Mouse (Mus musculus) heart, postnatal 36 days (tissue): ENCODE data around the gene Ramp3. TPM values are rescaled to one million over a fixed set of nuclear protein-coding genes. Genes with fewer than 3 reads are reported as not detected.

ENCODE experiments used
- DNase-seq, 2 experiments: peaks; one replicate each; pipeline ENCODE4 v3.0.0; 2021 to 2022
- intact Hi-C: fragments of 180-260 bp; cut with DNase I; formaldehyde crosslinking; loops from one replicate; pipeline ENCODE4 v1.15.1; 2025
- total RNA-seq, 2 experiments: library from RNA; stranded (reverse); gene quantifications; 2 replicates each; pipeline ENCODE4 v1.2.3; 2021

Ramp3 gene
- total RNA-seq, 2 experiments from 2014 or later: 5.8 to 8.0 TPM

DNA sequence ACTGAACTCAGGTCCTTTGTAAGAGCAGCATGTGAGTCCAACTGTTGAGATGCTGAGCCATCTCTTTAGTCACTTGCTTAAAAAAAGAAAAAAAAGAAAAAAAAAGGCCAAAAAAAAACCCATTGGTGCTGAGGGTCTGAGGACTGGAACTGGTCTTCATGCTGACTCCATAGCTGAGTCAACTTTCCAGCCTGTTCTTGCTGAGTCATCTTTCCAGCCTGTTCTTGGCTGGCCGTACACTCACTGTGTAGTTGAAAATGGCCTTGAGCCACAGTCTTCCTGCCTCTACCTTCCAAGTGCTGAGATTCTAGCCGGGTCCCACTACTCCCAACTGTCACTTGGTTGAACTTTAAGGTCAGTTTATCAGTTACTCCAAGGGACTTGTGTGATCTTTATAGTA is 8.3 kb downstream of the Ramp3 start:
- DNase-seq: no peak
- intact Hi-C loops: no loop called here

DNA sequence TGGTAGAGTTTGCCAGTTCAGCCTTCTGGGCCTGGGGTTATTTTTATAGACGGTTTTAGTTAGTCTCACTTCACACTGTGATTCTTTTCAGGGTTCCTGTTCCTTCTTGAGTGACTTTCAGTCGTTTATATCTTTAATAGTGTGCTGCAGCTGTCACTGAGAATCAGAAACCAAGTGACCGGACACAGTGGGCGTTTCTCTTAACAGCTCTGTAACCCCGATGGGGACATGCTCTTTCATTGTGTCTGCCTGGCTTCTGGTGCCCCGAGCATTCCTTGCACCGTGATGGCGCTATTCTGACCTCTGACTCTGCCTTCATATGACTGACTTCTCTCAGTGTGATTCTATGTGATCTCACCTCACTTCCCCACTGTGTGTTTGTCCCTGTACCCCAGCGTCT is 10.7 kb downstream of the Ramp3 start:
- no peak for DNase-seq
- intact Hi-C loops: no loop called here

DNA sequence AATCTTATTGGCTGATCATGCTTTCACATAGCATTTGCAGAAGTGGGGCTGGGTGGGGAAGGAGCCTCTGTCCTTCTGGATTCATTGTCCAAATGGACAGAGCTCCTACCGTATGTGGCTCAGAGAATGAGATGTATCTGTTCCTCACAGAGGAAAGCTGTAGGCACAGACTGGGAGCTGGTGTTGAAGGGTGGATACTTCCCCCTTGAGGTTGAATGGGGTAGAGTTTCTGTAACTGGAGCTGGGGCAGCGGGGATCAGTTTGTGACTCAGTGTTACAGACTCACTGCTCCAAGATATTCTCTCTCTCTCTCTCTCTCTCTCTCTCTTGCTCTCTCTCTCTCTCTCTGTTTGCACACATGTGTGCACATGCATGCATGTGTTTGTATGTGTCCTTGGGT is 11.7 kb downstream of the Ramp3 start:
- intact Hi-C loops: no loop called here
- no peak for DNase-seq

DNA sequence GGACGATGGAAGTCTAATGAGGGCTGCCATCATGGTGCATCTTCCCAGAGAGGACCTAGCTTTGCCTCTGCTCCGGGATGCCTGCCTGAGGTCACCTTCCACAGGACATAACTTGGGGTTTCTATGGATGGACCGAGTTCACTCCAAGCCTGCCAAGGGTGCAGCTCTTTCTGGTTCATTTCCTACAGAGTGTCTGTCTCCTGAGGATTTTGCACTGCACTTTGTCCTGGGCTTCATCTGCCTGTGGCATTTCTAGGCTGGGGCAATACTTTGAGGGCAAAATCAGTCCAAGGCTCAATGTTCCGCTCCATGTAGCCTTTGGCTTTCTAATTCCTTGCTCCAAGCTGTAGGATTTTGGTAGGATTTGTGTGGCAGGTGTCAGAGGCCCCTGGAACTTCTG is 12.5 kb downstream of the Ramp3 start:
- no peak for DNase-seq
- intact Hi-C loops: no loop called here

DNA sequence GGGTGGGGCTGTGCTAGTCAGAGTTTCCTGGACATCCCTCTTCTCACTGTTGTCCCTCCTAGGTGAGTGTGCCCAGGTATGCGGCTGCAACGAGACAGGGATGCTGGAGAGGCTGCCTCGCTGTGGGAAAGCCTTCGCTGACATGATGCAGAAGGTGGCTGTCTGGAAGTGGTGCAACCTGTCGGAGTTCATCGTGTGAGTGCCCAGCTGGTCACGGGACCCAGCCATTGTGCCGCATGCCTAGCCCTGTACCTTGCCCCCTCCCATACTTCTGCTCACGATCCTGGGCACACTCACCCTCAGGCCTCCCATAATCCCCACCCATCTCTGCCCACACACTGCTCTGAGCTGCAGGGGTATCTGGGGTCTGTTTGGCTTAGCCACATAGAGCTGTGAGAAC is 16.4 kb downstream of the Ramp3 start:
- intact Hi-C loops: no loop called here
- no peak for DNase-seq

DNA sequence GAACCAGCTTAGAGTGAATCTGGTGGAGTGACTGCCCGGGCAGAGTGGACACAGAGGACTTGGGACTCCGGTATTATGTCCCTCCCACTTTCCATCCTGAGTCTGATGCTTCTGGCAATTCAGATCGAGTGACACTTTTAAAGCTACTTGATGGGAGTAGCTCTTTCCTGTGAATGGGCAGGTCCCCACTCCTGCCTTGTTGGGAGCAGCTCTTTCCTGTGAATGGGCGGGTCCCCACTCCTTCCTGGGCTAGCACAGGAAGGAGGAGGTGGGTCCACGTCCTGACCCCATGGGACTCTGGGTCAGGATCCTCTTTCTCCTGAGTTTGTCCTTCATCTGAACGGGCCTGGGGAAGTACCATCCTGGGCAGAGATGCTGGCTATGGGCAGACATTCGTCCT is 17.1 kb downstream of the Ramp3 start:
- intact Hi-C loops: no loop called here
- DNase-seq: peak; percentile 24 to 26

DNA sequence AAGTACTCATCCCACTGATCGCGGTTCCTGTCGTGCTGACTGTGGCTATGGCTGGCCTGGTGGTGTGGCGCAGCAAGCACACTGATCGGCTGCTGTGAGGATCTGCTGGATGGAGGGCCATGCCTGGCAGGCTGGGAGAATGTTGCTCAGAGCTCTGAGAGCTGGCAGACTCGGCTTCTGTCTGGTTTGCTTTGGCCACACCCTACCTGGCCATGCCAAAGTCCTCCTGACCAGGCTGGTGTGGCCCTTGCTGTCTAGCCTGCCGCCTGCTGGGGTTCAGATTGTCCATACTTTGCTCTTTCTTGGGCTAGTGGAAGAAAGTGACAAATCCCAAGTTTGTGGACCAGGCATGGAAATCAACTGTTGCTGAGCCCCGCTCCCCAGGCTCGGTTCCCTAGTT is 18.3 kb downstream of the Ramp3 start:
- DNase-seq: no peak
- intact Hi-C loops: loop anchor here (1.0 kb wide), 1 partner anchor 92 kb away; no protein-coding TSS in a partner anchor

DNA sequence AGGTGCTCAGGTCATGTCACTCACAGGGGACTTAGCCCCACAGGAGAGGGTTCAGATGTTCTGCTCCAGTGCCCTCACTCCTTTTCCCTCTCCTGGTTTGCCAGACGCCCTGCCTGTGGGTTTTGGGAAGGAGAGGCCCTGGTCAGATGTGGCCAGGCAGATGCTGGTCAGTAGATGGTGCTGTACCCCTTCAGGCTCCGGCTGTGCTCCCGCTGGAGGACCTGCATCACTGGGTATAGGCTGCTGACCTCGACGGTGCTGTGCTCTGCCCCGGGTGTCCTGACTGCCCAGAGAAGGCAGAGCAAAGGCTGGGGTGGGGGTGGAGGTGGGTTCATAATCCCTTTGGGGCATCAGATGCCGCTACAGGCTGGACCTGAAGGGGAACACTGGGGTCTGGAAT is 19.2 kb downstream of the Ramp3 start:
- intact Hi-C loops: loop anchor here (1.0 kb wide), 1 partner anchor 91 kb away; no protein-coding TSS in a partner anchor
- DNase-seq: no peak

DNA sequence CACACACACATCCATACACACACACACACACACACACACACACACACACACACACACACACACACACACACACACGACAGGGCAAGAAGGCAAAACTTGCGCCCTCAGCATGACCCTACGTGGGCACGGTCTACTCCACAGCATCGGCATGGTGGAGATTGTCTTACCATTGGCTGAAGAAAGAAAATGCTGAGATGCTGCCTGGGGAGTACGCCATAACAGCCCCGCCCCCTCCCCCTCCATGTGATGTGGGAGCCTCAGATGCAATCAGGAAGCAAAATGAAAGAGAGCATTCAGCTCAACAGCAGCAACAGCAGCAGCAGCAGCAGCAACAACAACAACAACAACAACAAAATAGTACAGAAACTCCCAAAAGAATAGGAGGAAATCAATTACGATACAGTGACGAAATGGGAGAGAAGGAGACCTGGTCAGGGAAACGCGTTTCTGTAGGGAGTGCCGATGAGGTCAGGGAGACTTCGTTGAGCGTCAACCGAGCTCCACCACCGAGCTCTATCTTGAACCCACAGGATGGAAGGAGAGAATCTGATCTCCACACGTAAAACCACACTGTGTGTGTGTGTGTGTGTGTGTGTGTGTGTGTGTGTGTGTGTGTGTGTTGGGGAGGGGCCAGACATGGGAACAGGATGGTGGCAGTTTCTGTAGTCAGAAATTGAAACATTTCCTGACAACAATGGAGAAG is 21.5 kb downstream of the Ramp3 start:
- DNase-seq: peak in 1 of 2 experiments; percentile 26
- intact Hi-C loops: no loop called here

DNA sequence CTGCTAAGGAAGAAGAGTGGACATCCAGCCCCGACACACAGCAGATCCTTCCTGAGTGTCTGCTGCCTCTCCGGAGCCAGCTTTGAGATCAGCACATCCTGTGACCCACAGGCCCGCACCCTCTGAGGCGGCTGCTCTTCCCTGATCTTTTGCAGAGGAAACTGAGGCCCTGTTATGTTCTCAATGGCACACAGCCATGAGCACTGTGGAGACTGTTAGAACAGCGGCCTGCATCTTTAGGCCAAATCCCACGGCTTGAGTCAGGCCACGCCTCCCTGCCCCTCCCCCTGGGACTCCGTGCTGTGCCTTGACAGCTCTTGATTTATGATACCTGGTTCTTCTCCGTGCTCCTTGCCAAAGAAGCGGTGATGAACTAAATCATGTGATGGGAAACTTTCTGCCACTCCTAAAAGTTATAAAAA is 22.1 kb downstream of the Ramp3 start:
- DNase-seq: peak; percentile 56 to 61
- intact Hi-C loops: no loop called here

DNA sequence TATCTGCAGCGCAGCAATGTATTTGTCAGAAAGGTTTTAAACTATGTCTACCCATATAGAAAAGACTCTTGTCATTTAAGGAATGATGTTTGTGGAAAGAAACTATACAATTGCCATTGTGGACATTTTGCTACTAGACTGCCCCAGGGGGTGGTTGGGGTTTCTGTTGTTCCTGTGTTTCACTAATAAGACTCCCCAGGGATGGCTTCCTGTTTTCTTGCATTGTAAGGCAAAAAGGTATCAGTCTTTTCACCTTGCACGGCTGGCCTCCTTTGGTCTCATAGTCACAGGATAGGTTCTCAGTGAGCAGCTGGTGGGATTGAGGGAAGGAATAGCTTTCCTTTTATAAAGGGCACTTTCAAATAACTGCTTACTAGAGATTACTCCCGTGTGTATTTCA is 26.4 kb downstream of the Ramp3 start:
- DNase-seq: no peak
- intact Hi-C loops: no loop called here

DNA sequence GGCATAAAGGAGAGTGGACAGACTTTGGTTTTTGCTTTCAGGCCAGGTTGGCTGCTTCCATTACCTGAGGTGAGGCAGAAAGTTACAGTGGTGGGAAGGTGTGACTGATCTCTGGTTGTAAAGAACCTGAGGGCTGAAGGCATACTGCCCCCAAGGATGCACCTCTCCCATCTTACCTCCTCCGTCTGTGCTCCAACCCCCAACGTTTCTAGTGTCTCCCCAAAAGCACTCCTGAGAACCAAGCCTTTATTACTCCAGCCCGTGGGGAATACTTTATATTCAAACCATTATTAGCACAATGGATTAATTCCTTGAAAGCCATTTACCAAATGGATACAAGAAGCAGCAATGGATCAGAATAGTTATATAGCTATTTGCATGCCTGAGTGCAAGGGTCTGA is 30.6 kb downstream of the Ramp3 start:
- DNase-seq: no peak
- intact Hi-C loops: no loop called here

DNA sequence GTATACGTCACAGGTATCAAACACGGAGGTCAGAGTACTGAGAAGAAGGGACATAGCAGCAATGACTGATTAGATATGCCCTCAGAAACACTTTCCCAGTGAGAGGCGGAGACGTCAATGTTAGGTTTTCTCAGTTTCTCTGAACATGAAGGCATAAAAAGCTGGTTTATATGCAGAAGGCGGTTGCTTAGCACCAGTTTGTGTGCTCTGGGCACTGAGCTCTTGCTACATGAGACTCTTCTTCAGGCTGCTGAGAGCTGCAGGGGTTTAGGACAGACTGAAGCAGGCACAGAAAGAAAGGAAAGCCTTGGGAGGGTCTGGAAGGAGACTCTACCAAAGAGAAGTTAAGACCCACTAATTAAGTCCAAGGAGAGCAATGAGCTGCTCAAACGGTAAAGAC is 34.0 kb downstream of the Ramp3 start:
- DNase-seq: no peak
- intact Hi-C loops: no loop called here

DNA sequence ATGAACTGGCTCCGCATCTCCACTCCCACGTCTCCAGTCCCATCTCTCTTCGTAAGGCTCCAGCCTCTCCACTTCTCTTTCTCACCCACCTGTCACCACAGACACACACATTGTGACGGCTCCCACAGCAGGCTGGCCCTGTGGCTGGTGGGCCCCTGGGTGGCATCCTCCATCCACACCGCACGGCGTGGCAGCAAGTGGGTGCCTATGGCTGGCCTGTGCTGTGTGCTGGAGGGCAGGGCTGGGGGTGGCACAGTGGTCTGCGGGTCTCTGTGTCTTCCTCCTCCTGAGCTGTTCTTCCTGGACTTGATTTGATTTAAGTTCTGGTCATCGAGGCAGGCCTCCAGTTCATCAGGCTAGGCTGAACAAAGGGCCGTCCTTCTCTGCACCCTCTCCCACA is 35.8 kb downstream of the Ramp3 start:
- intact Hi-C loops: no loop called here
- no peak for DNase-seq

DNA sequence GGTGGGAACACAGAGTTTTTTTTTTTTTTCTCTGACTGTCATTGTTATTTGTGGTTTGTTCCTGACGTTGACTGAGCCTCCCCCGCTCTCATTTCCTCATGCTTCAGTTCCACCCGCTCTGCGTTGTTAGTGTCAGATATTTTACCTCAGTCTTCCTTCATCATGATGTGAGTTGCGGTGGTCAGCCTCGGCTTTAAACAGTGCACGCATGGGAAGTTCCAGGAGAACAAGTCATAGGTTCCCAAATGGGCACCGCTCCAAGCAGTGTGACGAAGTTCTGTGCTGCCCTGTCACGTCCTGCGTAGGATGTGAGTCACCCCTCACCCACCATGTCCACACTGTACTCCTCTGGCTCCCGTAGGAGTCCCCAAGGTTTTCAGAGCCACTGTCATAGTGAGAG is 36.9 kb downstream of the Ramp3 start:
- intact Hi-C loops: loop anchor here (5.0 kb wide), 1 partner anchor 38 kb away; the partner anchor contains the start of gene Ramp3
- peak; percentile 49 to 57 for DNase-seq

DNA sequence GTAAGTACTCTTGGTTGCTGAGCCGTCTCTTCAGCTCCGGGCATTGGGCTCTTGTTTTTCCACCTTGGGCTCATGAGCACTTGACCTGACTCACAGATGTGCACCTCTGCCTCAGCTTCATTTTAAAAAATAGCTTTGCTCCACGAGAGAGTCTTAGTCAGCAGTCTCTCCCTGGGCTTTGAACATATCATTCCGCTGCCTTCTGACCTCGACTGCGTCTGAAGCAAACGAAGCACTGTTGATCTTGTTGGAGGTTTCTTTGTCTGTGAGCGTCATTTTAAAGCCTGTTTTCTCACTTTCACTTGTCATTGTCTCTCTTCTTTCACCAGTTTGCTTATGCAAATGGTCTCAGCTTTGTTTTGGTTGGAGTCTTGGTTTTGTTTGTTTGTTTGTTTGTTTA is 38.2 kb downstream of the Ramp3 start:
- intact Hi-C loops: loop anchor here (5.0 kb wide), 1 partner anchor 39 kb away; the partner anchor contains the start of gene Ramp3

DNA sequence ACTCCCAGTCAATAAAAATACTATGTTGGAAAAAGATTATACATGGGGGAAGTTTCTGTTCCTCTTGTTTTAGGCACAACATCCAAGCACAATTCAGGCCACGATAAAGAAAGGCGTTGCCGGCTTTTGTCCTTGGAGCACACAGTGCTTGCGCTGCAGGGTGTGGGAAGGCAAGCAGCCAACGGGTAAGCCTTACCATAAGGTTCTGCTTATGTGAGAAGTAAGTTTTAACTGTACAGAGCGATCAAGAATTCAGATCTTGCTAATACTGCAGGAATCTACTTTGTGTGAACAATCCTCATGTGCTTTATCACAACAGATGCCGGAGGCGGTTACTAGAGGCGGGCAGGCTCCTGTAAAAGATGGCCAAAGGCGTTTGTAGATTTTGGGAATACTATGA is 39.4 kb downstream of the Ramp3 start:
- no peak for DNase-seq
- intact Hi-C loops: loop anchor here (5.0 kb wide), 1 partner anchor 40 kb away; the partner anchor contains the start of gene Ramp3

More for the DNA sequence above, 38.2 kb downstream of the Ramp3 start:
- DNase-seq: no peak

DNA sequence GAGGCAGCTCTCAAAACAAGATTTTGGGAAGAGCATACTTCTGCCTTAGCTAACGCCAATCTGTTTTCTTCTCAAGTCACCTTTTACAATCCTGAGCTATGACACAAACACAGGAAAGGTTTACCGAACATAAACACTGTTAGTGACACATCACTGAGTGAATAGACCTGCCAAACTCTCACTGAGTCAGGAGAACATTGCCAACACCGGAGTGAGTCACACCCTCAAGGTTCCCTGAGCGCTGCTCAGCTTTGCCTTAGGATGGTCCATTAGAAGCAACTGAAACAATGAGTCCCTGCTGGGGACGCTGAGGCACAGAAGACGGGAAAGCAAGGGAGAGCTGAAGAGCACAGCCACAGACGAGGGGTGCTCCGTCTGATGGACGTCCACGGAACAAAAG is 40.0 kb downstream of the Ramp3 start:
- intact Hi-C loops: loop anchor here (5.0 kb wide), 1 partner anchor 41 kb away; the partner anchor contains the start of gene Ramp3

DNA sequence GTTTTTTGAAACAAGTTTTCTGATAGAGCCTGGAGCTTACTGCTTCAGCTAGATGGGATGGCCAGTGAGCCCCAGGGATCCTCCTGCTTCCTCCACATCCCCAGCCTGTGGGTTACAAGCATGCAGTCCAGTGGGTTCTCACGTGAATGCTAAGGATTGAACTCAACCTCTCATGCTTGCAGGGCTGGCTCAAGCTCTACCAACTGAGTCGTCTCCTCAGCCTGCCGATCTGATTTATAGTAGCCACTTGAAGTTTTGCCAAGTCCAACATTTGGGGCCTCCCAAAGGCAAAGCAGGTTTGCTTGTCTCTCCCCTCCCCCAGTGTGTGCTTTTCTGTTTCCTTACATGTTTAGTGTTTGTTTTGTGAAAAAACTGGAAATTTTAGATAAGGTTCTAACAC is 43.9 kb downstream of the Ramp3 start:
- intact Hi-C loops: no loop called here
- no peak for DNase-seq

More for the DNA sequence above, 40.0 kb downstream of the Ramp3 start:
- DNase-seq: no peak

DNA sequence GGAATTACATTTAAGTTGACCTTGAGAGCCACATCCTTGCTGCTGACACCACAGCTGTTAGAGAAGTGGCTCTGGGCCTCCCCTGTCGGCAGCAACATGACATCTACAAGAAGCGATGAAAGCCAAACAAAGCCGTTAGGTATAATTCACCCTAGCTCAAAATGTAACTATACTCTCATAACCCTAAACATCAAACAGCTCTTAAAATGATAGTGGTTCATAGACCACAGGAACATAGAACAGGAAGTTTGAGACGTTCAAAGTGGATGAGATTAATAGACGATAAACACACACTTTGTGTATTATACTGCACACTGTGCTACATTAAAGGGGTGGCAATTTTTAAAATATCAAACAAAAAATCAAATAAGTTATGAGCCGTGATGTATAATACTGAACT is 46.5 kb downstream of the Ramp3 start:
- intact Hi-C loops: no loop called here

DNA sequence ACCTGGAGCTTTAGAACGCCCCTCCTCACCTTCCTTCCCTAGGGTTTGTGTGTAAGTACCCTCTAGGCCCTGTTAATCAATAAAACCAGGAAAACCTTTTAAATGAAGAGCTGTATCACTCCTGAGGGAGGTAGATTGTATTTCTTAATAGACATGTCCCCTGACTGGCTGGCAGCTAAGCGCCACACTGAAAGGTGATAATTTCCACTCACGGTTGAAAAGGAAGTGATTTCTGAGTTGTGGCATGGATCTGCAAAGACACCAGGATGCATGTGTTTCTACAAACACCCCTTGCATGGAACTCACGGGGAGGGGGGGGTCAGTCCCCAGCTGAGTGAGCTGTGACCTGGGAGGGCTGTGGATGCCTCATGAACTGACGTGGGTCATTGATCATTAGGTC is 47.2 kb downstream of the Ramp3 start:
- no peak for DNase-seq
- intact Hi-C loops: no loop called here

More for the DNA sequence above, 46.5 kb downstream of the Ramp3 start:
- no peak for DNase-seq

DNA sequence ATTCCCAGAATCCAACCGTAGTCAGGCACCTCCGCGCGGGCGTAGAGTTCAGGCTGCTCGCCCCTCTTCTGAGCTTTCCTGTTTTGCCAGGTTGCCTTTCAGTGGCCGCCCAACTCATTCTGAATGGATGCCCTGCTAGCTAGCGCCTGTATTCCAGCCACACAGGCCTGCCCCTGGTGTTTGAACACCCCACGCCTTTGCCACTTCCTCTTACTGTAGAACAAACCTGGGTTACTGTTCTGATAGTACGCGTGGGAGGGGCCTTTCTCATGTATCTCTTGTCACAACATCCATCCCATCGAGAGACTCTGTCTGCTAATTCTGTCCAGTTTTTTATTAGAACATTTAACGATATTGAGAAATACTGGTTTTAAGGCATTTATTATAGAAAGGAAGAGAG is 48.5 kb downstream of the Ramp3 start:
- intact Hi-C loops: no loop called here
- no peak for DNase-seq
